Mouse (Mus musculus) thymus, adult 2 months (tissue): ENCODE data around the gene Mrrf.

Experiments used
- CTCF ChIP-seq: fragments of 200-500 bp; IDR thresholded peaks from 2 replicates; pipeline ENCODE4 v1.5.1; 2012; ENCODE audit warnings: mild to moderate bottlenecking, control low read depth, low read length, moderate library complexity, borderline replicate concordance; ENCODE audit not compliant: control insufficient read depth, poor library complexity, insufficient read depth; ENCODE audit errors: extremely low read depth
- POLR2A ChIP-seq: fragments of 200-500 bp; IDR thresholded peaks from 2 replicates; pipeline ENCODE4 v1.6.1; 2012; ENCODE audit warnings: mild to moderate bottlenecking, low read length, control low read depth, moderate library complexity; ENCODE audit not compliant: control insufficient read depth, poor library complexity, insufficient read depth; ENCODE audit errors: extremely low read depth

DNA sequence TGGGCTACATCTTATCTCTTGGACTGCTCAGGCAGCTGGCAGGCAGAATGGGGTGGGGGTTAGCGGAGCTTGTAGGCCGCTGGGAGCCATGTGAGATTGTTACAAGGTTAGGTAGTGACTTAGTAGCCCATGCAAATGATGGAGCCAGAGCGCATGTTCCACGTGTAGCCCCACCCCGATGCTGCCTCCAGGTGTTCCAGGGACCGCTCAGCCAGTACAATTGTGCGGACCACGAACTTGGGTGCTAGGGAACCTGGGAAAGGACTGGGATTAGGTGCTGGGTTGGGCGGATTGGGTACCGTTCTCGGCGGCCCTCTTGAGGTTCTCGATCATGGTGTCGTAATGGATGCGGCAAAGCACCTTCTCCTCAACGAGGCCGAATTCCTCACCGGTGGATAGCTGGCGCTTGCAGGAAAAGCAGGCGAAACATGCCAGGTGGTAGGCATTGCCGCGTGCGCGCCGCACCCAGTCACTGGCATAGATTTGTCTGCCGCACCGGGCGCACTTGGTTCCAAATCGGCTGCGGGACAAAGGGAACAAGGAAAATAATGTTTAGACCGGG is 42.2 kb upstream of the Mrrf start:
- TF ChIP-seq CTCF: no peak
- TF ChIP-seq POLR2A: no peak
